ENCODE assay signal across 9 mouse cellular contexts in genomic region chr7:29289856-29290255, GRCm38 (mm10). TPM values are rescaled to one million over a fixed set of nuclear protein-coding genes. Genes with fewer than 3 reads are reported as not detected.
DNase-seq lines count a peak whose midpoint lies in the region; ATAC-seq and TF ChIP-seq lines count a peak whose summit lies in the region.
"Had no signal": no experiment of that assay in that cellular context is flagged by ENCODE, and none has a peak within 500 bp of the region (broad histone marks: within the 10 kb centered on the region; RNA-seq: fewer than 3 reads in every experiment).

No protein-coding gene starts in this region.

- no peak for TF ChIP-seq CTCF in cortical plate, adult 2 months (IDR thresholded peaks at IDR 0.05; ENCODE audit: extremely low read depth, insufficient read depth, low read length)

- no peak for ATAC-seq in hindbrain, embryonic 14.5 days (ENCODE audit: low FRiP score)
- no peak for ATAC-seq in monocyte, adult 5-6 weeks (replicated peaks; ENCODE audit: insufficient number of reproducible peaks, low FRiP score, low TSS enrichment, poor library complexity, severe bottlenecking)

- H3K27me3 ChIP-seq in hindbrain, embryonic 14.5 days (ENCODE audit: control insufficient read depth, insufficient read depth, low read length), result no peaks in the 10 kb centered on the region

- TF ChIP-seq POLR2A in cortical plate, adult 2 months (IDR thresholded peaks at IDR 0.05; ENCODE audit: extremely low read depth, insufficient read depth, low read length), result no peak

- peak overlapping the region; percentile 34 for H3K4me3 ChIP-seq in cortical plate, adult 2 months (ENCODE audit: insufficient read depth, low read length)
- H3K4me3 ChIP-seq in hindbrain, embryonic 14.5 days (replicated peaks; ENCODE audit: low read length), result peak overlapping the region; percentile 49; the same call in 1 of the 2 replicates

- 77% methylated on average over 6 of the region's 6 CpGs for WGBS in hindbrain, embryonic 14.5 days

- peak overlapping the region; percentile 64 for H3K27ac ChIP-seq in cortical plate, adult 2 months (ENCODE audit: insufficient read depth, low read length)
- H3K27ac ChIP-seq in hindbrain, embryonic 14.5 days, result no peak overlapping the region

- peak; percentile 96 for DNase-seq in heart, adult 11 months
- DNase-seq in heart, postnatal 36 days, result no peak
- DNase-seq in hindbrain, embryonic 14.5 days (ENCODE audit: low spot score), result no peak
- DNase-seq in lung, postnatal 10 days, result peak; percentile 90
- DNase-seq in frontal cortex, adult 2 months (ENCODE audit: extremely low spot score in 1 of 2, low spot score in 1 of 2), result no peak
- DNase-seq in MN1 (ENCODE audit: low spot score), result no peak

- intact Hi-C loops in heart, postnatal 36 days (cut with DNase I), result loop anchor here (10.0 kb wide), 1 partner anchor 315 kb away; no protein-coding TSS in a partner anchor

- H3K36me3 ChIP-seq in hindbrain, embryonic 14.5 days (replicated peaks; ENCODE audit: control insufficient read depth, insufficient read depth), result no peaks in the 10 kb centered on the region

- H3K9ac ChIP-seq in hindbrain, embryonic 14.5 days, result no peak overlapping the region

- no peaks in the 10 kb centered on the region for H3K4me1 ChIP-seq in cortical plate, adult 2 months (ENCODE audit: control insufficient read depth, insufficient read depth, low read length)
- peaks cover 16% of the 10 kb centered on the region; the same call in 1 of the 2 replicates for H3K4me1 ChIP-seq in hindbrain, embryonic 14.5 days (replicated peaks; ENCODE audit: control insufficient read depth, insufficient read depth, low read length)

- H3K9me3 ChIP-seq in hindbrain, embryonic 14.5 days (ENCODE audit: control insufficient read depth, low read length), result no peaks in the 10 kb centered on the region

- H3K4me2 ChIP-seq in hindbrain, embryonic 14.5 days (replicated peaks), result peak overlapping the region; percentile 91

RNA-seq across cellular contexts. Expression of gene Ppp1r14a, which starts 0.7 kb away (rescaled TPM):
- total RNA-seq in heart, postnatal 36 days (2021), result 10 to 100 TPM in 1 of 2 experiments, 1 to 10 TPM in 1; 9.6 to 10.5 TPM
- polyA plus RNA-seq in cortical plate, adult 2 months (2012; rRNA removed), result 40.8 and 44.7 TPM in 2 replicates
- 2.2 and 3.6 TPM in 2 replicates for polyA plus RNA-seq in hindbrain, embryonic 14.5 days (2014; fragmentation: Nextera tagmentation; extraction: Ambion mirVana)
- polyA plus RNA-seq in frontal cortex, adult 2 months (2012; rRNA removed), result 22.1 and 26.9 TPM in 2 replicates
- total RNA-seq in monocyte, adult 5-6 weeks (2017), result not detected in 3 replicates
- total RNA-seq: common myeloid progenitor, adult 5-6 weeks had no signal

RNA-seq across cellular contexts. Expression of gene Spint2, which starts 8.1 kb away (rescaled TPM):
- total RNA-seq in heart, postnatal 36 days (2021), result 10 to 100 TPM; 34.8 to 44.9 TPM
- 25.9 and 27.4 TPM in 2 replicates for polyA plus RNA-seq in cortical plate, adult 2 months (2012; rRNA removed)
- polyA plus RNA-seq in hindbrain, embryonic 14.5 days (2014; fragmentation: Nextera tagmentation; extraction: Ambion mirVana), result 71.3 and 73.2 TPM in 2 replicates
- 20.3 and 21.4 TPM in 2 replicates for polyA plus RNA-seq in frontal cortex, adult 2 months (2012; rRNA removed)
- total RNA-seq in monocyte, adult 5-6 weeks (2017), result 2.6 to 4.4 TPM (median 4.2 TPM) in 3 replicates

RNA-seq across cellular contexts. Expression of gene Dpf1, which starts 13.9 kb away (rescaled TPM):
- under 1 TPM; 0.44 to 0.51 TPM for total RNA-seq in heart, postnatal 36 days (2021)
- polyA plus RNA-seq in cortical plate, adult 2 months (2012; rRNA removed), result 59.6 and 65.1 TPM in 2 replicates
- polyA plus RNA-seq in hindbrain, embryonic 14.5 days (2014; fragmentation: Nextera tagmentation; extraction: Ambion mirVana), result 160 and 161 TPM in 2 replicates
- 90.5 and 91.9 TPM in 2 replicates for polyA plus RNA-seq in frontal cortex, adult 2 months (2012; rRNA removed)
- total RNA-seq in monocyte, adult 5-6 weeks (2017), result not detected in 3 replicates

RNA-seq across cellular contexts. Expression of gene 2200002D01Rik, which starts 41.6 kb away (rescaled TPM):
- total RNA-seq in heart, postnatal 36 days (2021), result 1 to 10 TPM; 1.9 to 2.0 TPM
- 0.10 and 0.47 TPM in 2 replicates for polyA plus RNA-seq in cortical plate, adult 2 months (2012; rRNA removed)
- 0.61 and 0.67 TPM in 2 replicates for polyA plus RNA-seq in hindbrain, embryonic 14.5 days (2014; fragmentation: Nextera tagmentation; extraction: Ambion mirVana)
- 0.34 and 0.40 TPM in 2 replicates for polyA plus RNA-seq in frontal cortex, adult 2 months (2012; rRNA removed)
- 0.29 to 3.4 TPM in 2 of 3 replicates, not detected in the other for total RNA-seq in monocyte, adult 5-6 weeks (2017)

RNA-seq across cellular contexts. Expression of gene Yif1b, which starts 51.7 kb away (rescaled TPM):
- 10 to 100 TPM; 69.1 to 73.8 TPM for total RNA-seq in heart, postnatal 36 days (2021)
- polyA plus RNA-seq in cortical plate, adult 2 months (2012; rRNA removed), result 69.1 and 71.7 TPM in 2 replicates
- polyA plus RNA-seq in hindbrain, embryonic 14.5 days (2014; fragmentation: Nextera tagmentation; extraction: Ambion mirVana), result 96.6 and 101 TPM in 2 replicates
- polyA plus RNA-seq in frontal cortex, adult 2 months (2012; rRNA removed), result 61.8 and 66.5 TPM in 2 replicates
- 3.8 to 11.1 TPM (median 9.8 TPM) in 3 replicates for total RNA-seq in monocyte, adult 5-6 weeks (2017)

Comparison
In these comparisons a context has a peak if more than half of its experiments do, and no peak if none do; other contexts are left out.
1. DNase-seq: peak in heart, adult 11 months (single experiment) and lung, postnatal 10 days (single experiment); none in heart, postnatal 36 days (0 of 2), hindbrain, embryonic 14.5 days (single experiment), frontal cortex, adult 2 months (0 of 2) and MN1 (single experiment).